Mouse (Mus musculus) hindbrain, postnatal 0 days (tissue): ENCODE data around the gene Xrcc6. TPM values are rescaled to one million over a fixed set of nuclear protein-coding genes. Genes with fewer than 3 reads are reported as not detected.

Experiments
- ATAC-seq: fragments of 200-750 bp; cut with Nextera tagmentation; 2 replicates; pipeline ENCODE4 v1.8.0; 2017; ENCODE audit warnings: mild to moderate bottlenecking, moderate TSS enrichment, moderate library complexity
- DNase-seq: peaks from one replicate; pipeline ENCODE4 v3.0.0-alpha.2; 2015; ENCODE audit warnings: low spot score
- H3K27ac ChIP-seq: fragments of 300-500 bp; sonication (generic); 2 replicates; pipeline ENCODE4 v1.5.1; 2014; ENCODE audit warnings: mild to moderate bottlenecking
- H3K27me3 ChIP-seq: fragments of 300-500 bp; sonication (generic); 2 replicates; pipeline ENCODE4 v1.6.1; 2014; ENCODE audit warnings: low read length, mixed read lengths; ENCODE audit not compliant: insufficient read depth
- H3K36me3 ChIP-seq: fragments of 300-500 bp; sonication (generic); 2 replicates; pipeline ENCODE4 v1.6.1; 2014; ENCODE audit warnings: low read length, mixed read lengths; ENCODE audit not compliant: insufficient read depth
- H3K4me1 ChIP-seq: fragments of 300-500 bp; sonication (generic); 2 replicates; pipeline ENCODE4 v1.6.1; 2014; ENCODE audit warnings: antibody characterized with exemption, low read length, mixed read lengths; ENCODE audit not compliant: insufficient read depth
- H3K4me2 ChIP-seq: fragments of 300-500 bp; sonication (generic); 2 replicates; pipeline ENCODE4 v1.6.1; 2014; ENCODE audit warnings: low read depth, mild to moderate bottlenecking, low read length, moderate library complexity, mixed read lengths
- H3K4me3 ChIP-seq: fragments of 300-500 bp; sonication (generic); 2 replicates; pipeline ENCODE4 v1.5.1; 2014; ENCODE audit warnings: low read length
- H3K9ac ChIP-seq: fragments of 300-500 bp; sonication (generic); replicated peaks from 2 replicates; pipeline ENCODE4 v1.6.1; 2014; ENCODE audit warnings: mild to moderate bottlenecking, low read length, moderate library complexity, mixed read lengths
- H3K9me3 ChIP-seq: fragments of 300-500 bp; sonication (generic); 2 replicates; pipeline ENCODE4 v1.6.1; 2016; ENCODE audit warnings: low read length, mixed read lengths
- CTCF ChIP-seq: IDR thresholded peaks from 2 replicates; pipeline ENCODE4 v1.5.1; 2016; ENCODE audit warnings: antibody characterized with exemption, control low read depth, low read depth
- WGBS: fragments of 180-500 bp; shearing (Covaris S2); extraction: QIAGEN DNeasy Blood & Tissue Kit; methylation state at CpG from one replicate; pipeline ENCODE4 v1.1.7; 2014; 5-methylcytosine and 5-hydroxymethylcytosine counted together
- polyA plus RNA-seq: library from polyadenylated mRNA; unstranded; fragments of >200 nt; fragmentation: Nextera tagmentation; extraction: Ambion mirVana; gene quantifications from 2 replicates; pipeline ENCODE4 v1.2.1, GENCODE M21; 2015
- total RNA-seq: library from RNA; depleted of rRNA; stranded (reverse); fragments of >200 nt; gene quantifications from 2 replicates; pipeline ENCODE4 v1.2.3, GENCODE M21; 2014

The Xrcc6 gene
- total and polyA plus RNA-seq, 2 experiments from 2014 or later, result 18.5 to 30.9 TPM

DNA sequence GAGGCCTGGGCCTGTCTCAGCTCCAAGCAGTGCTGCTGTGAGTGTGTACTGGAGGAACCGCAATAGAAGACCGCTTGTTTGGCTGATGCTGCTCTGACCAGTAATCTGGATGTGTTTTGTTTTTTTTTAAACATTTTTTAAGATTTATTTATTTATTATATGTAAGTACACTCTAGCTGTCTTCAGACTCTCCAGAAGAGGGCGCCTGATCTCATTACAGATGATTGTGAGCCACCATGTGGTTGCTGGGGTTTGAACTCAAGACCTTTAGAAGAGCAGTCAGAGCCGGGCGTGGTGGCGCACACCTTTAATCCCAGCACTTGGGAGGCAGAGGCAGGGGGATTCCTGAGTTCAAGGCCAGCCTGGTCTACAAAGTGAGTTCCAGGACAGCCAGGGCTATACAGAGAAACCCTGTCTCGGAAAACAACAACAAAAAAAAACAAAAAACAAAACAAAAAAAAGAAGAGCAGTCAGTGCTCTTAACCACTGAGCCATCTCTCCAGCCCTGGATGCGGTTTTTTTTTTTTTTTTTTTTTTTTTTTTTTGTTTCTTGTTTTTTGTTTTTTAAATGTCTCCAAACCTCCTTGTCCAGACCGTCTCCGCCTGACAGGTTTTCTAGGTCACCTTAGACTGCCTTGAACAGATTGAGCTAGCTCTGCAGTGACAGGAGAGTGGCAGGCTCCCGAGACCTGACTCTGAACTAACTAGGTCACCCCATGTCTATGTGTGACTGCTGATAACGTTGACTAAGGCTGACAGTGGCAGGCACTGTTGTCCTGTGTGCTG lies 48.5 kb downstream of the Xrcc6 start:
- DNase-seq (peak; percentile 64), ATAC-seq (no peak)
- Histone ChIP-seq H3K27me3 (no peaks in the 10 kb centered on the region), H3K9ac (no peak overlapping the region), H3K4me2 (no peak overlapping the region), H3K36me3 (peaks cover 39% of the 10 kb centered on the region), H3K4me3 (no peak overlapping the region), H3K27ac (0 out of 2 replicates have a peak overlapping the region, but pooled peaks have one; percentile 8), H3K4me1 (no peaks in the 10 kb centered on the region), H3K9me3 (no peaks in the 10 kb centered on the region)
- TF ChIP-seq CTCF, result peak; percentile 51
- WGBS, result 81% methylated on average over 12 of the region's 12 CpGs

DNA sequence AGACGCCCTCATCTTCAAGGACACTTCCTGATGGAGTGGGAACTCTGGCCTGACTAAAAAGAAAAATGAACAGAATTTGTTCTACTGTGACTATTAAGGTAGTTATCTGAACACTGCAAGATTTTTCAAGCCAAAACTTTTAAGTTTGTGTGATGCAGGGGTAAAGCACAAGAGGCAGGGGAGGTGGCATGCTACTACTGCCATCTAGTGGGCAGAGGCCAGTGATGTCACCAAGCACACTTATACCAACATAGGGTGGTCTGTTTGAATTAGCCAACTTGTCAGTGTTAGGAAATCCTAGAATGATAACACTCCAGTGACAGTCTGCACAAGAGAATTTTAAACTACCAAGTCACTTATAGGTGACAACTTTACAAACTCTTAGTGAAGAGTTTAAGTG lies 53.0 kb downstream of the Xrcc6 start:
- Histone ChIP-seq H3K36me3 (peaks cover 45% of the 10 kb centered on the region), H3K4me2 (no peak overlapping the region), H3K9me3 (no peaks in the 10 kb centered on the region), H3K27me3 (no peaks in the 10 kb centered on the region), H3K4me1 (no peaks in the 10 kb centered on the region), H3K27ac (no peak overlapping the region), H3K9ac (no peak overlapping the region), H3K4me3 (no peak overlapping the region)
- ATAC-seq, result peak; percentile 77
- peak; percentile 88 for TF ChIP-seq CTCF
- WGBS, result 93% methylated on average over 1 of the region's 1 CpGs
- peak; percentile 71 for DNase-seq

DNA sequence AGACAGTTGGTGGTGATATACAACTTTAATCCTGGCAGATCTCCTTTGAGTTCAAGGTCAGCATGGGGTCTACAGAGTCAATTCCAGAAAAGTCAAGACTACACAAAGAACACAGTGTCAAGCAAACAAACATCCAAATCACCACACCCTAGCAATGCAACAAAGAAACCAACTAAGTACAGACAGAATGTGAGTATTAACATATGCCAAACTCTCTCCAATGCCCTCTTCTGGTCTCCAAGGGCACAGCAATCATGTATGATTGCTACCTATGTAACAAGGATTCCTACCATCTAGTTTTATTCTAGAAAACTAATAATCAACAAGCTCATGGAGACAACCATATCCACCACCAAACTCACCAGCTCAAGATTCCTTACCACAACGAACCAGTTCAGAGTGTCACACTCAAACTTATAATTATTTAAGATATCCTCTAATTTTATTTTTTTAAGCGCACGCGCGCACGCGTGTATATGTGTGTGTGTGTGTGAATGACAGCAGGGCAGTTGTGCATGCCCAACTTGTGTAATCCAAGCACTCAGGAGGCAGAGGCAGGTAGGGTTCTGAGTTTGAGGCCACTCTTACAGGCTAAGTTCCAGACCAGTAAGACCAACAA lies 56.6 kb downstream of the Xrcc6 start:
- no peaks in the 10 kb centered on the region for H3K27me3 ChIP-seq
- peak; percentile 48 for DNase-seq
- H3K9ac ChIP-seq, result no peak overlapping the region
- H3K36me3 ChIP-seq, result peaks cover 22% of the 10 kb centered on the region
- peaks cover 11% of the 10 kb centered on the region for H3K4me1 ChIP-seq
- ATAC-seq, result no peak
- 97% methylated on average over 7 of the region's 7 CpGs for WGBS
- no peak overlapping the region for H3K27ac ChIP-seq
- TF ChIP-seq CTCF, result peak; percentile 63
- H3K4me2 ChIP-seq, result no peak overlapping the region
- H3K4me3 ChIP-seq, result no peak overlapping the region
- H3K9me3 ChIP-seq, result no peaks in the 10 kb centered on the region

DNA sequence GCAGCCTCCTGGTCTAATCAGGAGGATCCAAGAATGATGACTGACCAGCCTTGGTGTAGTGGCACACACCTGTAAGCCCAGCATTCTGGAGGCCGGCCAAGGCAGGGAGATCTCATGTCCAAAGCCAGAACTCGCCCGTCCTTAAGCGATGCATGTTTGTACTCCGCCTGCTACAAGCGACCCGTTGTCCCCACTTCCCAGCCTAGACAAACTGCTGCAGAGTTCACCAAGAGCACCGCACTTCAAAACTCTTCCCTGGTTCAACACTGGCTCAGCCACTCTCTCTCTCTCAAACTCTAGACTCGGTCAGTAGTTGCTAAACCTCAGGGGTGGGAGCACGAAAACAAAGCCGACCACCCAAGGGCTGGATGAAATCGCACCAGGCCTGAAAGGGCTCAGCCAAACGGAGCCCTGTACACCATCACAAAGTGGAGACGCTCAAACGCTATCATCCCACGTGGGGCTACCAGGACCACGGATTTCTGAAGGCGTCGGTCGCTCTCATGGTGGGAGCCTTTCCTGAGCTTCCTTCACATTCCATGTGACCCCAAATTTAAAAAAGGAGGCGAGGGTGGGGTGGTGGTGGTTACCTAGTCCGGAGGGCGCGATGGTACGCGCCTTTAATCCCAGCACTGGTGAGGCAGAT lies 58.7 kb downstream of the Xrcc6 start:
- H3K9ac ChIP-seq, result peak overlapping the region; percentile 95
- peak overlapping the region; percentile 91; the same call in 1 of the 2 replicates for H3K27ac ChIP-seq
- 5% methylated on average over 26 of the region's 26 CpGs for WGBS
- peak overlapping the region; percentile 100 for H3K4me3 ChIP-seq
- H3K4me1 ChIP-seq, result peaks cover 11% of the 10 kb centered on the region
- no peaks in the 10 kb centered on the region for H3K9me3 ChIP-seq
- ATAC-seq (peak; percentile 39; the same call in 1 of the 2 replicates), DNase-seq (peak; percentile 15)
- H3K4me2 ChIP-seq, result peak overlapping the region; percentile 99
- no peak for TF ChIP-seq CTCF
- no peaks in the 10 kb centered on the region for H3K27me3 ChIP-seq
- H3K36me3 ChIP-seq, result peaks cover 11% of the 10 kb centered on the region; the same call in 1 of the 2 replicates

DNA sequence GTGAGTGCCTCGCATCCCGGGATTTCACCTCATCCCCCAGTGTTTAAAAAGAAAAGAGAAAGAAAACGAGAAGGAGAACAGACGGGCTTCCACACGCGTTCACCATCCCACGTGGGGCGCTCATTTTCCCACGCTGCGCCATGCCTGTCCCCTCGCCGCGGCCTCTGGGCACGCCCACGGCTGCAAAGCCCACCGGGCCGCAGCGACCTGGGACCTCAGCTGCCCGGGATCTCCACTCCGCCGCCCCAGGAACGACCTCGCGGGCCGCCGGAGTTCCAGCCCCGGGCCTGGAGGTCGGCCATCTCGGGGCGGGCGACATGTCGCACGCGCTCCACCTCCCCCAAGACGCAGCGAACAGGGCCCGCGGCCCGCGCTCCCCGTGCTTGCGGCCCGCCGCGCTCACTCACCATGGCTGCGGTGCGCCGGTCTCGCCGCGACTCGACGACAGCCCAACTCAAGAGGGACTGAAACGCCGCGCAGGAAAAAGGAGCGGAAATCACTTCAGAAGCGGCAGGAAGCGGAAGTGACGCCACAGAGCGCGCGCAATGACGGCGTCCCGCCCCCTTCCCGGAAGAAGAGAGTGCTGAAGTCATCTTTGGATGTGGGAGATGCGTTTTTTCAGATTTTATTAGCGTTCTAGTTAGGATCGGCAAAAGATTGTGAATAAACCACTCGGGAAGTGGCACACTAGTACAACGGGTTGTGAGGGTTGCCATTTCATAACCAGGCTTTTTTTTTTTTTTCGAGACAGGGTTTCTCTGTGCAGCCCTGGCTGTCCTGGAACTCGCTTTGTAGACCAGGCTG lies 59.6 kb downstream of the Xrcc6 start, which contains the start of gene Snu13:
Gene Snu13, minus strand, starts transcription at position 519 of the 804 bp plus-strand sequence.
- Histone ChIP-seq H3K9ac (peak within 1 kb of the TSS; percentile 95), H3K27me3 (no peaks in the 10 kb centered on the region), H3K9me3 (no peaks in the 10 kb centered on the region), H3K27ac (peak within 1 kb of the TSS; percentile 91), H3K4me1 (peaks cover 11% of the 10 kb centered on the region), H3K4me2 (peak within 1 kb of the TSS; percentile 99), H3K4me3 (peak within 1 kb of the TSS; percentile 100), H3K36me3 (peaks cover 11% of the 10 kb centered on the region; the same call in 1 of the 2 replicates)
- TF ChIP-seq CTCF, result no peak
- ATAC-seq (peak; percentile 92), DNase-seq (peak; percentile 95)
- under 1% methylated on average over 73 of the region's 74 CpGs for WGBS

DNA sequence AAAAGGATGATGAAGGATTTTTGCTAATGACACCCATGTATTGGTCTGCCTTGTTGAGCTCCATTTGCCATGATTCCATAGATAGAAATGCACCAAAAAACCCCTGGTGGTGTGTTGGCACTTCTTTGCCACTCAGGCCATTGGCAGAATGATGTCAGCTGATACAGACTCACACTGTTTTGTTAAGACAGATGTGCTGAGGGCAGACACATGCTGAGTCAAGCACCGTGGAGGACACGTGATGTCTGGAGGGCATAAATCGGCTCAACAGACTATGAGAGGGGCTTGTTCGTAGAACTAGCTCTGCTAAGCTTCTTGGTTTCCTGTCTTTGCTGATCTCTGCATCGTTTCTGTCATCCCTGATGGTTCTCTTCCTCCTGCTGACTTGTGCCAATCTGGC lies 64.9 kb downstream of the Xrcc6 start:
- H3K27me3 ChIP-seq, result no peaks in the 10 kb centered on the region
- no peak overlapping the region for H3K9ac ChIP-seq
- no peak for TF ChIP-seq CTCF
- 72% methylated on average over 5 of the region's 5 CpGs for WGBS
- ATAC-seq, result no peak
- H3K9me3 ChIP-seq, result no peaks in the 10 kb centered on the region
- no peak overlapping the region for H3K4me2 ChIP-seq
- H3K4me1 ChIP-seq, result 0 out of 2 replicates have a peak, but pooled peaks cover 4% of the 10 kb centered on the region
- H3K4me3 ChIP-seq, result no peak overlapping the region
- no peaks in the 10 kb centered on the region for H3K36me3 ChIP-seq
- DNase-seq, result no peak
- H3K27ac ChIP-seq, result no peak overlapping the region
